Mouse (Mus musculus): ENCODE results near the gene Zdhhc14. TPM values are rescaled to one million over a fixed set of nuclear protein-coding genes. Genes with fewer than 3 reads are reported as not detected.

Zdhhc14 gene
- total RNA-seq, 2 experiments from 2014 or later, result 36.1 to 48.7 TPM

DNA sequence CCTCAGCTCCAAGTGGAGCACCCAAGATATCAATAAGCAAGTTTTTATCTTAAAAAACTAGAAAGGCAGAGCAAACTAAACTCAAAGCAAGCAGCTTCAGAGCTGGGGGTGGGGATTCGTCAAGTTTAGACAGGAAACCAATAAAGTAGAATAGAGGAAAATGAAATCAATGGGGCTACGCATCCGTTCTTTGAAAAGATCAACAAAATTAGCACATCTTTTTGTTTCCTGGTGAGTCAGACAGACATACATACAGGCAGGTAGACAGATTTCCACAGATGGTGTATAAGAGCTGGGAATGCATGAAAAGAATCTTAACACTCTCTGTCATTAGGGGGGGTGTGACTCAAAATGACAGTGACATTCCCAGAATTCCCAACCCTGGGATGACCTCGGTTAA lies 159.2 kb downstream of the Zdhhc14 start:
- no peak for DNase-seq (ENCODE audit: low spot score in 2 of 2)

GRCm38 (mm10) chr17:5653981-5654380 lies 161.6 kb downstream of the Zdhhc14 start:
- DNase-seq (ENCODE audit: low spot score in 2 of 2), result no peak

DNA sequence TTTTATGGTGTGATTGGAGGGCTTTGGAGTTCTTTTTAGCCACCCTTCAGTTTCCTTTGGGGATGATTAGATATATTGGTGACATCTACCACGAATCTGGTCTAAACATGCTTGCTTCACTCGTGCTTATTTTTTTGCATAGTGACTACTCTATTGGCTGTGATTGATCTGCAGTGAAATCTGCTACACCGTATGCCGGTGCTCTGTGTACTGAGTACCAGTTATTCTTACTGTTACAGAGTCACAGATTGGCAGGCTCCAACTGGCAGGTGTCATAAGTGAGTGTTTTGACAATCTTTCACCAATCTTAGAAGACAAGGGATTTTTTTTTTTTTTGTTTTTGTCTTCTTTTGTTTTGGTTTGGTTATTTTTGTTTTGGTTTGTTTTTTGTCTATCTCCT lies 163.2 kb downstream of the Zdhhc14 start:
- DNase-seq (ENCODE audit: low spot score in 2 of 2), result no peak

- DNase-seq (ENCODE audit: low spot score in 2 of 2), result no peak
These were observed 168.1 kb downstream of the Zdhhc14 start for GRCm38 (mm10) chr17:5660317-5661080.

- DNase-seq (ENCODE audit: low spot score in 2 of 2), result no peak
These were observed 174.3 kb downstream of the Zdhhc14 start for GRCm38 (mm10) chr17:5666652-5667051.

DNA sequence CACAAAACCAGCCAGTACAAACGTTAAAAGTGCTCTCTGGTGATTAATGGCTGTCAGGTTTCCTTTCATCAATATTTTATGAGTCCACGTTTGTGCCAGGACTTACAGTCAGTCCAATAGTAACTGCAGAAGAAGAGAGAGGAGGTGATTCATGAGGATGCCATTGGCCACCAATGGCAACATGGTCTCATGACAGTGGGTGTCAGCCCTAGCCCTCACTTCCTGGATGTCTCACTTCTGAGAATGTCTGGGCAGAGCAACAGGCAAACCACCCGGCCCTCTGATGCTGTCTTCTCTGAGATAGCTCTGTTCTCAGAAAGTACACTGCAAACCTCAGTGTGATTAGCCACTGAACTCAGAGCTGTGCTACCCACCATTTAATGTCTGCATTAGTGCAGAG lies 176.1 kb downstream of the Zdhhc14 start:
- DNase-seq (ENCODE audit: low spot score in 2 of 2), result no peak

DNA sequence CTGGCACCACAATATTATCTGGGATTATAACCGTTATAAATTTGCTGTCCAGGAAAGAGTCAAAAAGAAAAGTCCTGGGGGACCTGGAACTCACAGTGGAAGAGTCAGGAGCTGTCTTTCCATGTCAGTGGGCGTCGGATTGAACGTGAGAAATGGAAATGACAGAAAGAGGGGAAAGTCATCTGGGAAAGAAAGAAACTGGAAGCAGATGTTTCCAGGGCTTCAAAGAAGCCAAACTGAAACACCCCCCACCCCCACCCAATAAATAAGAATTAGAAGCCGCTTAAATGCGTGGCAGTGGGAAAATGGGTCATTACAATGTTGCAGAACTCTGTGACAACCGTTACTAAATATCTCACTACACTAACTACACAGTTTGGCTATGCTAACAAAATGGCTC lies 176.6 kb downstream of the Zdhhc14 start:
- no peak for DNase-seq (ENCODE audit: low spot score in 2 of 2)

- no peak for DNase-seq (ENCODE audit: low spot score in 2 of 2)
These were observed 183.6 kb downstream of the Zdhhc14 start for GRCm38 (mm10) chr17:5675951-5676350.

DNA sequence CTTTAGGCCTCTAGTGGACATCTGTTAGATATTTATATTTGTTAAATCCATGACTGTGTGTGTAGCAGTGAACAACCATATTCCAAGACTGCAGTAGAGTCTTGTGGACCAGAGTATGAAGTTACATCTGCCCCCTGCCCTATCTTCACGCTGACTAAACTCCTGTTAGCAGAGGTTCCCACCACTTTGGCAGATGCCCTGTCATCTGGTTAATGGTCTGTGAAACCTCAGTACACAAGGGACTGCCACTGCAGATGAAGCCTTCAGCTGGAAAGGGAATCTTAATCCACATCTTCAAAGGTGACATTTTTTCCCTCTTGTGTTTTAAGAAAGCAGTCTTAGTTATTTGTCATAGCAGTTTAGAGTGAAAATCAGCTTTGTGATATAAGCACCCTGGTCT lies 187.0 kb downstream of the Zdhhc14 start:
- DNase-seq (ENCODE audit: low spot score in 2 of 2), result no peak

DNA sequence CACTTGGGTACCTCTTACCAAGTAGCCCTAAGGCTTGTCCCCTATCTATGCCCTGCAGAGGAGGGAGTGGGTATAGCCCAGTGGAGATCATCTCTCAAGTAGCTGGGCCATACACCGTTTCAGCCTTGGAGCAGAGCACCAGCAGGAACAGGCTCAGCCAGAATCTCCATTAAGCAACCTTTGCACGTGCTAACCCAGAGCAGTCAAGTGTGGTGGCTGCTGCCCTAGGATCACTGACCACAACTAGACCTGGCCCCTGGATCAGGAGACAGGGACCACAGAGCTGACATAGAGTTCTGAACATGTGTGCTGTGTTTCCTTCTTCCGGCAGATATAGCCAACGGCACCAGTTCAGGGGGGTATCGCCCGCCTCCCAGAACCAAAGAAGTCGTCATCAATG lies 193.0 kb downstream of the Zdhhc14 start:
- DNase-seq (ENCODE audit: low spot score in 2 of 2), result no peak

DNA sequence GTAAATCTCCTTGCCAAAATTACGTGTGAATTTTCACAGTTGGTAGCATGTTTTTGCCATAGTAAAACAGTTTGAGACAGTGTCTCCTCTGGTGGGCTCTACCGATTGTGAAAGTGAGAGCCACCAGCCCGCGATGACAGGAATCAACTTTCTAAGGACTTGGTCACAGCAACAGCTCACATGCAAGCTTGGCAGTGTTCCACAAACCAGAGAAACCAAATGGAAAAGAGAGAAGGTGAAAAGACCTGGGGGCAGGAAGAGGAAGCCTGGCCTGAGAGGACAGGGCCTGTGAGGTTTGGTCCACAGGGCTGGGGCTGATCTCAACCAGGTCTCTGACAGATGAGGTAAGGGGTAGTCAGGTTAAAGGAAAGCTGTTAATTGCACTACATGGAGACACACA lies 195.5 kb downstream of the Zdhhc14 start:
- DNase-seq (ENCODE audit: low spot score in 2 of 2), result no peak

GRCm38 (mm10) chr17:5688222-5688621 lies 195.9 kb downstream of the Zdhhc14 start:
- no peak for DNase-seq (ENCODE audit: low spot score in 2 of 2)

- no peak for DNase-seq (ENCODE audit: low spot score in 2 of 2)
These were observed 196.3 kb downstream of the Zdhhc14 start for GRCm38 (mm10) chr17:5688669-5689068.

DNA sequence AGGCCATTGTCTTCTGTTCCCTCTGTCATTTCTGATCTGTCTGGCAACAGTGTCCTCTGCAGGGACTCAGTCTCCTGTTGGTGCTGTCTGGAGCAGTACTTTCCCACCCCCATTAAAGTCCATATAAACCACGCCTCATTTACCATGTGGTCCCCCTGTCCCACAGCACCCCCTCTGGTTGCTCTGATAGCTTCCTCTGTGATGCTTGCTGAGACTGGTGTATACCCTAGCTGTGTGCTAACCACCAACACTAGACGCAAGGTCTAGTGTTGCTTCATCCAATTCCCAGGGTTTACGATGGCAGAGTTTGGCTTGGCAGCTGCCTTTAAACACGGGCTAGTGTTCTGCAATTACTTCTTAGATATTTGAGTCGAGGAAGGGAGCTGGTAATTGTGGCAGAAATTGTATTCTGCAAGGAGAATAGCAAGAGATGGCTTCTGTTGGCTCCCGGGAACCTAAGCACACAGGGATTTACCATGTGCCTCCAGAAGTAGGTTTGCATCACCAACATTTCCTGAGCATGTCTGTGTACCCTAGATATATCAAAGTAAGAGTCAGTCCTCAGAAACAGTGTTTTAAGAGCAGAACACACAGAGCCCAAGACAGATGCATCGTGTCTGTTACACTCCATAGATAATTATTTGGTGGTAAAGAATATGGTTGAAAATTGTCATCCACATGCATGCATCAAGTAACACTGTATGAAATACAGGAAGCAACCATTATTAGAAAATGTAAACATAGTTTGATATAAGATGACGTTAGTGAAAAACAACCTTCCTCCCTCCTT lies 198.6 kb downstream of the Zdhhc14 start:
- no peak for DNase-seq (ENCODE audit: low spot score in 2 of 2)

DNA sequence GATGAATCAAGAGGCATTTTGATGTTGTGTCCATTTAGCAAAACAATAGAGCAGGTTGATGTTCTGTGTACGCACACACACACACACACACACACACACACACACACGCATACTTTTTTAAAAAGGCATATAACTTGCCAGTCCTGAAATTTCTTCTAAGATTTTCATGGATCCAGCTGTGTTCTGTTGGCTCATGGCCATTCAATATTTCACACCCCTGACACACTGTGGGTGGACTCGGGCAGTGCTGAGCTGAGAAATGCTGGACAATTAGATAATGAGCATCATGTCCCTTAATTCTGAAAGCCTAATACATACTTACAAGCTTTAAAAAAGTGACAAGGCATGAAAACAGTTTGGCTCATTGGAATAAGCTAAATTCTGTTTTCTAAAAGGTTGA lies 200.3 kb downstream of the Zdhhc14 start:
- no peak for DNase-seq (ENCODE audit: low spot score in 2 of 2)

GRCm38 (mm10) chr17:5693256-5693655 lies 200.9 kb downstream of the Zdhhc14 start:
- DNase-seq (ENCODE audit: low spot score in 2 of 2), result no peak

GRCm38 (mm10) chr17:5698447-5699096 lies 206.2 kb downstream of the Zdhhc14 start:
- no peak for DNase-seq (ENCODE audit: low spot score in 2 of 2)

DNA sequence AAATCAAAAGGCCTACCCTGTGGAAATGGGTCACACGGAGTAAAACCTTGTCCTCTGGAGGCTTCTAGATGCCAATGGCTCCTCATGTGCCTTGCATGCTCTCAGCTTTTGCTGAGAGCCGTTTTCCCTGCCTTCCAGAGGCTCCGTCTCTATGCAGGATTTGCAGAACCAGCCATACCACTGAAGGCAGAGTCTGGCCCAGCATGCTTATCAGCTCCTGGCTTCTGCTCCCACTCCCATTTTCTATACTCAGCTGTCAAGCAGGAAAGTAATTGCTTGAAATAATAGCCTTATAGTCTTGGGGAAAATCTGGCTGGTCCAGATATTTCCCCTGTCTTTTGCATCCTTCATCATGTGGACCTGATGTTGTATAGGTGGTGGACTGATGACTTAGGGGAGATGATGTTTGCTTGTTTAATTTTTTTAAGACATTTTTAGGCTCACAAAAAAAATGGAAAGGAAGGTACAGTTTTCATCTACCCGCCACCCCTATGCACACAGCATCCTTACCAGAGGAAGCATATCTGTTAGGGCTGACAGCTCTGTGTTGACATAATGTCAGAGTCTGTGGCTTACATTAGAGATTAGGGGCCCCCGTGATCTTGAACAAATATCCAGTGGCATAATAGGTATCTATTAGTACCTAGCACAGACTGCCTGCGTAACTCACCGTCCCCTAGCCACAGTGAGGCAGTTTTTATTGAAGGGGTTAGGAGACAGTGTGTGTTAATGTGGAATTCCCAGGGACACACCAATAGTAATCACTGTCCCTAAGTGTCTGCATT lies 218.2 kb downstream of the Zdhhc14 start:
- DNase-seq (ENCODE audit: low spot score in 2 of 2), result no peak

DNA sequence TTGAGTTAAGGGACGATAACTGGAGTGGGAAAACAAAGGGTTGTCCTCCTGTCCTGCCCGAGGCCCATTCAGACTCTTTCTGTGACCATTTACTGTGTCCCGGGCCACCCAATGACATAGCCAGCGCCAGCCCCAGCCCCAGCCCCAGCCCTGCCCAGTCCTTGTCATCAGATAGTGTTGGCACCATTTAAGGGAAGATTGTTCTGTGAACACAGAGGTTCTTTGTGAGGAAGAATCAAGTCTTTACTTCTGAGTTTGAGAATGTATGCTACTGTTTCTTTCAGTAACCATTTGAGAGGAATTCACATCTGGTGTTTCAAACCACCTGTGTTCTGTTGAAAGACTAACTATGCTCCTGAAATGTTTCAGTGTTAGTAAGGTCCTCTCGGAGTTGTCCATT lies 219.5 kb downstream of the Zdhhc14 start:
- DNase-seq (ENCODE audit: low spot score in 2 of 2), result no peak

DNA sequence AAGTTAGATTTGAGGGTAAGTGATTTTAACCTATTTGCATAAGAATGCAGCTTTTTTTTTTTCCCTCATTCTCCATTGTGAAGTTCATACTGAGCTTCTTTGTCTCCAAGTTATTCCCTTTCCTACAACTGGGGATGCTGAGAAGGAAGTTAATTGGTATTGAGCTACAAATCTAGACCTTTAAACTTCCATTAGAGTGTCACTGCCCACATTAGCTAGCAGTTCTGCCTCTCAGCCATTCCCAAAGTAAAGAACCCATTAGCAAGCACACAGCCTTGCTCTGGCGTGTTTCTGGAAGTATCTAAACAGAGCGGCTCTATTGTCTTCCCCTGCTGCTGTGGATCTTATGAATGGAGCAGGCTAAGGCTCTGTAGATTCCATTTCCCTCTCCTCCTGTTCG lies 220.8 kb downstream of the Zdhhc14 start:
- DNase-seq (ENCODE audit: low spot score in 2 of 2), result no peak

DNA sequence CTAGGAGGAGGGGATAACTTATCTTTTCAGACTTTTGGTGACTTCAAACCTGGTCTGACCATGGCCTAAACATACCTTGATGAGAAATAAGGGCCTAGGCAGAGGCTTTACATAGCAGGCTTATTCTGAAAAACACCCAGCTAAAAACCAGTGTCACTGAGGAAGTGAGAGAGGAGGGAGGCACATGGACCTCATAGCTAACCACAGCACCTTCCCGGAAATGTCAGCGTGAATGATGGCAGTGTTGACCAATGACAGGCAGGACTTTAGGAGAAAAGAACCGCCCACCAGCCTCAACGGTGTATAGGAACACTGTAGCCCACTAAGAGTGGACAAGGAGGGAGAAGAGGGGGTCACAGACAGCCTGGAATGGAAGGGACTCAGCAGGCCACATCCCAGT lies 224.6 kb downstream of the Zdhhc14 start:
- DNase-seq (ENCODE audit: low spot score in 2 of 2), result no peak
